Mouse (Mus musculus) layer of hippocampus, adult 8-10 months (tissue): Measurements from ENCODE around the gene Ttc3. TPM values are rescaled to one million over a fixed set of nuclear protein-coding genes. Genes with fewer than 3 reads are reported as not detected.

Source experiments
- DNase-seq, 2 experiments: peaks; one replicate each; pipeline ENCODE4 v3.0.0; 2022; ENCODE audit warnings: low spot score in 2 of 2
- total RNA-seq, 4 experiments: library from RNA; stranded (reverse); gene quantifications; 2 replicates each; pipeline ENCODE4 v1.2.4; 2022

Ttc3 gene
- total RNA-seq, 4 experiments from 2014 or later = 668 to 837 (median 753) TPM

GRCm38 (mm10) chr16:94497911-94498310 is 127.5 kb downstream of the Ttc3 start:
- peak; percentile 56 to 65 for DNase-seq

- DNase-seq = no peak
These were observed 133.8 kb downstream of the Ttc3 start for GRCm38 (mm10) chr16:94504192-94504591.

DNA sequence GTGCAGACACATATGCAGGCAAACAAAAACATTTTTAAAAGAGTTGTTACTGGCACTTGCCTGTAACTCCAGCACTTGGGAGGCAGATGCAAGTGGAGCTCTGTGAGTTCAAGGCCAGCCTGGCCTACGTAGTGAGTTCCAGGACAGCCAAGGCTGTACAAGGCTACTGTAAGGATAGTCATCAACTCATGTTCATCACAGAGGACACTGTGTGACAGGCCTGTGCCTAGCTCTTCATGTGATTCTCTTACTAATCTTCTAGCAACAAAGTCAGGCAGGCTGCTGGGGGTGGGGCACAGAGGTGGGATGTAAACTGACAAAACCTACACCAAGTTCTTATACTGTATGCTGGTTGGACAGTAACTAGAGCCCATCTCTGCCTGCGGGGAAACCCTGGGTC is 136.7 kb downstream of the Ttc3 start:
- no peak for DNase-seq

- no peak for DNase-seq
These were observed 138.4 kb downstream of the Ttc3 start for GRCm38 (mm10) chr16:94508769-94509168.

GRCm38 (mm10) chr16:94509983-94510382 is 139.6 kb downstream of the Ttc3 start:
- no peak for DNase-seq

- DNase-seq = no peak
These were observed 147.2 kb downstream of the Ttc3 start for GRCm38 (mm10) chr16:94517606-94518005.

Other genes with a start within 250 kb of the Ttc3 start
- 10 to 100 TPM; 14.0 to 16.5 (median 15.7) TPM for gene Hlcs, start 57.0 kb upstream of the Ttc3 start, total RNA-seq
- under 1 TPM in 3 of 4 experiments, not detected in 1; 0.21 to 0.71 (median 0.57) TPM for gene Ripply3, start 42.2 kb upstream of the Ttc3 start, total RNA-seq
- 10 to 100 TPM; 44.5 to 52.5 (median 48.7) TPM for gene Pigp, start 1.2 kb downstream of the Ttc3 start, total RNA-seq
- 10 to 100 TPM; 33.4 to 40.3 (median 38.7) TPM for gene Vps26c, start 156.2 kb downstream of the Ttc3 start, total RNA-seq
- 10 to 100 TPM; 90.2 to 98.5 (median 96.3) TPM for gene Dyrk1a, start 199.4 kb downstream of the Ttc3 start, total RNA-seq